Mouse (Mus musculus) ES-E14 (cell line): ENCODE data around the gene Arap1.

Experiments
- CHD2 ChIP-seq: IDR thresholded peaks from 2 replicates; pipeline ENCODE4 v1.6.1; 2014; ENCODE audit warnings: mild to moderate bottlenecking, low read depth, low read length, inconsistent platforms
- HCFC1 ChIP-seq: IDR thresholded peaks from 2 replicates; pipeline ENCODE4 v1.6.1; 2012; ENCODE audit warnings: low read length, inconsistent platforms, borderline replicate concordance; ENCODE audit not compliant: insufficient read depth
- MAFK ChIP-seq: IDR thresholded peaks from 2 replicates; pipeline ENCODE4 v1.6.1; 2014; ENCODE audit warnings: mild to moderate bottlenecking, low read depth, low read length, inconsistent platforms; ENCODE audit not compliant: insufficient read depth
- ZC3H11A ChIP-seq: IDR thresholded peaks from 2 replicates; pipeline ENCODE4 v1.6.1; 2012; ENCODE audit warnings: low read depth, mild to moderate bottlenecking, inconsistent platforms, low read length, borderline replicate concordance
- ZNF384 ChIP-seq: IDR thresholded peaks from 2 replicates; pipeline ENCODE4 v1.6.1; 2012; ENCODE audit warnings: low read depth, low read length, inconsistent platforms

GRCm38 (mm10) chr7:101385331-101385733 is 37.5 kb downstream of the Arap1 start:
- no peak for TF ChIP-seq HCFC1
- no peak for TF ChIP-seq ZC3H11A
- TF ChIP-seq MAFK = no peak
- no peak for TF ChIP-seq CHD2
- no peak for TF ChIP-seq ZNF384
